Mouse (Mus musculus) liver, embryonic 18 days (tissue): ENCODE results near the gene Cyb5b. TPM values are rescaled to one million over a fixed set of nuclear protein-coding genes. Genes with fewer than 3 reads are reported as not detected.

ENCODE experiments used
- polyA plus RNA-seq: library from polyadenylated mRNA; depleted of rRNA; stranded (reverse); fragments of >200 nt; gene quantifications from 2 replicates; pipeline ENCODE4 v1.2.3, GENCODE M21; 2012; rRNA removed

Cyb5b gene
- 25.6 and 33.2 TPM in 2 replicates for polyA plus RNA-seq

GRCm38 (mm10) chr8:107150404-107151157 lies at the start of gene Cyb5b:
Gene Cyb5b (plus strand): TSS chr8:107150640.

Other genes with a start within 250 kb of the Cyb5b start
- gene Sntb2, start 214.9 kb upstream of the Cyb5b start, polyA plus RNA-seq: 1.1 and 1.2 TPM in 2 replicates
- 12.3 and 12.4 TPM in 2 replicates for gene Vps4a, start 119.4 kb upstream of the Cyb5b start, polyA plus RNA-seq
- 10.5 and 11.7 TPM in 2 replicates for gene Pdf, start 102.0 kb upstream of the Cyb5b start, polyA plus RNA-seq
- gene Cog8, start 94.0 kb upstream of the Cyb5b start, polyA plus RNA-seq: 17.1 and 17.2 TPM in 2 replicates
- gene Nip7, start 93.8 kb upstream of the Cyb5b start, polyA plus RNA-seq: 20.0 and 23.8 TPM in 2 replicates
- gene Tmed6, start 85.0 kb upstream of the Cyb5b start, polyA plus RNA-seq: 1.3 and 1.4 TPM in 2 replicates
- 7.0 and 7.8 TPM in 2 replicates for gene Terf2, start 54.1 kb upstream of the Cyb5b start, polyA plus RNA-seq
- gene Nfat5, start 142.8 kb downstream of the Cyb5b start, polyA plus RNA-seq: 6.9 and 8.4 TPM in 2 replicates